Mouse (Mus musculus): ENCODE measurements around the gene Smarcd1.
A peak's percentile ranks its signal among the peaks of the same experiment; 100 is the strongest.

The Smarcd1 gene

DNA sequence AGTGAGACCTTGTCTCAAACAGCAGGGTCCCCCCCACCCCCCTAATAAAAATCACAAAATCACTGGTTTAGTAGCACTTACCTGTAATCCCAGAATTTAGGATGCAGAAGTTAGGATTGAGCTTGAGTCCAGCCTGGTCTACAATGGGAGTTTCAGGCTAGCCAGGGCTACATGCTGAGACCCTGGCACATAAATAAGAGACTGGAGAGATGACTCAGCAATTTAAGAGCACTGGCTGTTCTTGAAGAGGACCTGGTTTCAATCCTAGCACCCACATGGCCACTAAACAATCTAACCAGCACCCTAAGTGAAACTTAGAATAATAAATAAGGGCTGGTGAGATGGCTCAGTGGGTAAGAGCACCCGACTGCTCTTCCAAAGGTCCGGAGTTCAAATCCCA is 29.2 kb downstream of the Smarcd1 start:
- DNase-seq (ENCODE audit: inconsistent ontology term), result no peak

GRCm38 (mm10) chr15:99731678-99732077 is 29.7 kb downstream of the Smarcd1 start:
- DNase-seq (ENCODE audit: inconsistent ontology term), result no peak

DNA sequence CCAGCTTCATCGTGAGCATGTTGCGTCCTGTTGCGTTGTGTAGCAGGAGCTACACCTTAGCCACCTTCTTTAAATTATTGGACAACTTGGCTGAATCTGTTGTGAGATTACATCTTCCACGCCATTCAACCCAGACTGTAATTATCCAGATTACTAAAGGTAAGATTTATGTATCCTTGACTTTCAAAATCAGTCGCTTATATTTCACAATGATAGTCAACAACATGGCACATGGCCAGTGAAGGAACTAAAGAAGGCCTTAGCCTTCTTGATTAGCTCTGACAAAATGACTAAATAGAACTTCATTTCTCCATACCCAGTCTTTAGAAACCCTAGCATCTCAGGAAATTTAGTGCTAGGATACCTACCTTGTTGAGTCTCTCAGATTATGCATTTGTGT is 31.3 kb downstream of the Smarcd1 start:
- DNase-seq (ENCODE audit: inconsistent ontology term), result no peak

- DNase-seq (ENCODE audit: inconsistent ontology term), result no peak
These were observed 33.7 kb downstream of the Smarcd1 start for GRCm38 (mm10) chr15:99735631-99736030.

- no peak for DNase-seq (ENCODE audit: inconsistent ontology term)
These were observed 34.7 kb downstream of the Smarcd1 start for GRCm38 (mm10) chr15:99736675-99737074.

DNA sequence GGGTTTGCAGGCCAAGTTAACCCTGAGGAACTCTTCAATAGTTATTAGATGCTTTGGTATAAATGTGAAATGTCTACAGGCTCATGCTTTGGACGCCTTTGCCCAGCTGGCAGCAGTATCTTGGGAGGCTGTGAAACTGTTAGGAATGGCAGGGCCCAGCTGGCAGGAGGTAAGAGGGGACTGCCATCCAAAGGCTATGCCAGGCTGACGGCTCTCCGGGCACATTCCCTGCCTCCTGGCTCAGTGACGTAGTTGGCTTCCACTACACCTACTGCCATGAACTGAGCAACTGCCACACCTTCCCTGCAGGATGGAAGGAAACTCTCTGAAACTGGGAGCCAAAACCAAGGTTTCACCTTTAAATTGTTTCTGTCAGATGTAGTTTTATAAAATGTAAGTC is 38.3 kb downstream of the Smarcd1 start:
- DNase-seq (ENCODE audit: inconsistent ontology term), result no peak

GRCm38 (mm10) chr15:99754204-99754603 is 52.3 kb downstream of the Smarcd1 start:
- DNase-seq (ENCODE audit: inconsistent ontology term), result peak; percentile 2
